Mouse (Mus musculus) cerebellum, adult 2 months (tissue): Measurements from ENCODE around the gene Daxx.
"Not testable (repeated sequence)": the region's sequence is repeated elsewhere in the genome, so short reads cannot be mapped to it uniquely, and the experiment has no call there.

ENCODE experiments used
- CTCF ChIP-seq: fragments of 200-500 bp; IDR thresholded peaks from 2 replicates; pipeline ENCODE4 v1.5.1; 2011; ENCODE audit warnings: low read depth, mild to moderate bottlenecking, control low read depth, low read length, moderate library complexity, borderline replicate concordance; ENCODE audit not compliant: insufficient read depth
- POLR2A ChIP-seq: fragments of 200-500 bp; IDR thresholded peaks from 2 replicates; pipeline ENCODE4 v1.6.1; 2011; ENCODE audit warnings: low read length, control low read depth, borderline replicate concordance; ENCODE audit not compliant: insufficient read depth

DNA sequence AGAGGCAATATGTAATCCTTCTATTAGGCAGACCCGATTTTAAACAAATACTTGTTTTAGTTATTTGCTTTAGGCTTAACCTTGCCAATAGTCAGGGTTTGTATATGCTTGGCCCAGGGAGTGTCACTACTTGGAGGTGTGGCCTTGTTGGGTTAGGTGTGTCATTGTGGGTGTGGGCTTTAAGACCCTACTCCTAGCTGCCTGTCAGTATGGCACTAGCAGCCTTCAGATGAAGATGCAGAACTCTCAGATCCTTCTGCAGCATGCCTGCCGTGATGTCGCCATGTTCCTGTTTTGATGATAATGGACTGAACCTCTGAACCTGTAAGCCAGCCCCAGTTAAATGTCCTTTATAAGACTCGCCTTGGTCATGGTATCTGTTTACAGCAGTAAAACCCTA is 16.2 kb upstream of the Daxx start:
- not testable (repeated sequence) for TF ChIP-seq POLR2A, CTCF
